Mouse (Mus musculus): ENCODE measurements around the gene Gm28035. TPM values are rescaled to one million over a fixed set of nuclear protein-coding genes. Genes with fewer than 3 reads are reported as not detected.

Gene Gm28035
- polyA plus RNA-seq, 1 experiment, result not detected

- H3K4me3 ChIP-seq (ENCODE audit: insufficient read depth, low read depth, low read length), result no peak overlapping the region
- peak overlapping the region; percentile 30; the same call in 1 of the 2 replicates for H3K27ac ChIP-seq (ENCODE audit: insufficient read depth, low read depth, low read length)
- no peak for TF ChIP-seq CTCF (IDR thresholded peaks at IDR 0.05; ENCODE audit: insufficient read depth, low read depth, low read length)
- TF ChIP-seq POLR2A (IDR thresholded peaks at IDR 0.05; ENCODE audit: insufficient read depth, low read depth, low read length), result no peak
- 20% methylated on average over 4 of the region's 4 CpGs for WGBS
- peaks cover 31% of the 10 kb centered on the region for H3K4me1 ChIP-seq (ENCODE audit: control insufficient read depth, insufficient read depth, low read length)
These were observed 22.6 kb downstream of the Gm28035 start for GRCm38 (mm10) chr2:30262840-30263441.

- TF ChIP-seq CTCF (IDR thresholded peaks at IDR 0.05; ENCODE audit: insufficient read depth, low read depth, low read length) (no peak), POLR2A (IDR thresholded peaks at IDR 0.05; ENCODE audit: insufficient read depth, low read depth, low read length) (no peak)
- H3K27ac ChIP-seq (ENCODE audit: insufficient read depth, low read depth, low read length), result 0 out of 2 replicates have a peak overlapping the region, but pooled peaks have one; percentile 1
- 86% methylated on average over 6 of the region's 6 CpGs for WGBS
- no peak overlapping the region for H3K4me3 ChIP-seq (ENCODE audit: insufficient read depth, low read depth, low read length)
- peaks cover 23% of the 10 kb centered on the region for H3K4me1 ChIP-seq (ENCODE audit: control insufficient read depth, insufficient read depth, low read length)
These were observed 23.4 kb downstream of the Gm28035 start for GRCm38 (mm10) chr2:30263811-30264210.

- TF ChIP-seq POLR2A (IDR thresholded peaks at IDR 0.05; ENCODE audit: insufficient read depth, low read depth, low read length) (no peak), CTCF (IDR thresholded peaks at IDR 0.05; ENCODE audit: insufficient read depth, low read depth, low read length) (no peak)
- H3K4me3 ChIP-seq (ENCODE audit: insufficient read depth, low read depth, low read length), result no peak overlapping the region
- WGBS, result 51% methylated on average over 7 of the region's 7 CpGs
- peaks cover 20% of the 10 kb centered on the region for H3K4me1 ChIP-seq (ENCODE audit: control insufficient read depth, insufficient read depth, low read length)
- peak overlapping the region; percentile 51 for H3K27ac ChIP-seq (ENCODE audit: insufficient read depth, low read depth, low read length)
These were observed 24.5 kb downstream of the Gm28035 start for GRCm38 (mm10) chr2:30264671-30265519.

DNA sequence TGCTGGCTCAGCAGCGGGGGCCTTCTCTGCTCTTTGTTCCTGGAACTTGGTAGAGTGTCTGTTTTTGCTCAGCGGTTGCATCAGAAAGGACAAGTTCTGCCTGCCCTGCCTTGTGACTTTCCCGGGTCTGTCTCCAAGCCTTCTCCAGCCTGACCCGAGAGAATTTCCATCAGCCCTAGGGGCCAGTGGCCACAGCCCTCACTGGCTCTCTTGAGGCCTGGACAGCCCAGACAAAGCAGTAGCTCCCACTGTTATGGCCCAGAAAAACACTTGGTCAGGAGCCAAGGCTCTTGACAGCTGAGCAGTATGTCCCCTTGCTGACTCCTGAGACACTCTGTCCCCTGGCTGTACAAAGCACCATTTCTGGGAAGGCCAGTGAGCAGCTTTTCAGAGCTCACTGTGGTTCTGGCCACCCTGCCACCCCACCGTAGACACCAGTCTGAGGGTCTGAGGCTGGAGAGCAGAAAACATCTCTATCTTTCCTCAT lies 25.4 kb downstream of the Gm28035 start, which contains the start of gene Phyhd1:
Gene Phyhd1, plus strand, starts transcription at position 437 of the 487 bp plus-strand sequence.
- TF ChIP-seq POLR2A (IDR thresholded peaks at IDR 0.05; ENCODE audit: insufficient read depth, low read depth, low read length) (no peak), CTCF (IDR thresholded peaks at IDR 0.05; ENCODE audit: insufficient read depth, low read depth, low read length) (no peak)
- Histone ChIP-seq H3K4me3 (ENCODE audit: insufficient read depth, low read depth, low read length) (no peak within 1 kb of the TSS), H3K27ac (ENCODE audit: insufficient read depth, low read depth, low read length) (peak within 1 kb of the TSS; percentile 84), H3K4me1 (ENCODE audit: control insufficient read depth, insufficient read depth, low read length) (peaks cover 20% of the 10 kb centered on the region)
- WGBS, result 33% methylated on average over 5 of the region's 5 CpGs

DNA sequence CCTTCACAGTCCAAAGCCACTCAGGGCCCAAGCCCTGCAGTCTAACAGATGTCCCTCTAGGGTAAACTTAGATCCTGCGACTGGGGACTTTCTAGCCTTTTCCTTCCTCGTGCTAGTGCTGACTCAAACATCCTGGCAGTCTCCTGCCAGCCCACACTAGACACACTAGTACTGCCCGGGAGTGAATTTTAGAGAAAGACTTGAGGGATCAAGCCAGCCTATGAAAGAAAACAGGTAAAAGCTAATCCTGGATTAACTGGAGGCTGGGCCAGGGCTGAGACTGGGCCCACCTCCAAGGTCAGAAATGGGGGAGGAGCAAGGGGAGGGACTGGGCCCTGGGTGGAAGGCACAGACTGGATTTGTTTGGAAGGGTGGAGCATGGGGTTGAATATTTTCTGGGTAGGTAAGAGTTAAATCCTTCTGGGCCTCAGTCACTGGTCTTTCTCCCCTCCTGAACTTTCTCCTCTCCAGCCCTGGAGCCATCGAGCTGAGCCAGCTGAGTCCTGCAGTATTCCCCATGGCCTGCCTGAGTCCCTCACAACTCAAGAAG lies 26.1 kb downstream of the Gm28035 start:
- Histone ChIP-seq H3K27ac (ENCODE audit: insufficient read depth, low read depth, low read length) (peak overlapping the region; percentile 84), H3K4me1 (ENCODE audit: control insufficient read depth, insufficient read depth, low read length) (peaks cover 20% of the 10 kb centered on the region), H3K4me3 (ENCODE audit: insufficient read depth, low read depth, low read length) (no peak overlapping the region)
- 12% methylated on average over 4 of the region's 4 CpGs for WGBS
- no peak for TF ChIP-seq POLR2A (IDR thresholded peaks at IDR 0.05; ENCODE audit: insufficient read depth, low read depth, low read length)
- no peak for TF ChIP-seq CTCF (IDR thresholded peaks at IDR 0.05; ENCODE audit: insufficient read depth, low read depth, low read length)

DNA sequence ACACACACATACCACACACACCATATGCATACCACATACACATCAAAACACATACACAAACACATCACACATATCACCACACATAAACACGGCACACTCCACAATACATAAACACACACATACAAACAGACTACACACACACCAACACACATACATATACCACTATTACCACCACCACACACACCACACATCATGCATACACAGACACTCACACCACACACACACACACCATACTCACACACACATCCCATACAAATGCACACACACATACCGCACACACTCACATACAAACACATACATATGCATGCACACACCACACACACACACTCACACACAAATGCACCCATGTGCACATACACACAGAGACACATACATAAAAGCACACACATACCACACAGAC lies 27.1 kb downstream of the Gm28035 start:
- 92% methylated on average over 2 of the region's 2 CpGs for WGBS
- Histone ChIP-seq H3K27ac (ENCODE audit: insufficient read depth, low read depth, low read length) (no peak overlapping the region), H3K4me3 (ENCODE audit: insufficient read depth, low read depth, low read length) (no peak overlapping the region), H3K4me1 (ENCODE audit: control insufficient read depth, insufficient read depth, low read length) (peaks cover 20% of the 10 kb centered on the region)
- TF ChIP-seq CTCF (IDR thresholded peaks at IDR 0.05; ENCODE audit: insufficient read depth, low read depth, low read length), result no peak
- TF ChIP-seq POLR2A (IDR thresholded peaks at IDR 0.05; ENCODE audit: insufficient read depth, low read depth, low read length), result no peak

DNA sequence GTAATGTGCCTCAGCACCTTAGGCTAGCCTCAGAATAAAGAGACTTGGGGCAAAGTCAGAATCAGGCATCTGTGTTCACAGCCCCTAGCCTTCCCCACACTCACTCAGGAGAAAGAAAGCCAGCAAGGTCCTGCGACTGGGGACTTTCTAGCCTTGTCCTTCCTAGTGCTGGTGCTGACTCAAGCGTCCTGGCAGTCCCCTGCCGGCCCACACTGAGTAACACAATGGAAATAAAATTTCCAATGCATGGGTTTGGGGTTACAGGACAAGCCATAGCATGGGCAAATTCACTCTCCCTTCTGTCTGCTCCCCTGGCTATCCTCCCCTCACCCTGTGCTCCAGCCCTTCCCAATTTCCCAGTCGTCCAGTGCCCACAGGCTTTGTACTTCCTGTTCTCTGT lies 28.0 kb downstream of the Gm28035 start:
- TF ChIP-seq CTCF (IDR thresholded peaks at IDR 0.05; ENCODE audit: insufficient read depth, low read depth, low read length) (no peak), POLR2A (IDR thresholded peaks at IDR 0.05; ENCODE audit: insufficient read depth, low read depth, low read length) (no peak)
- peaks cover 13% of the 10 kb centered on the region for H3K4me1 ChIP-seq (ENCODE audit: control insufficient read depth, insufficient read depth, low read length)
- 56% methylated on average over 4 of the region's 4 CpGs for WGBS
- no peak overlapping the region for H3K27ac ChIP-seq (ENCODE audit: insufficient read depth, low read depth, low read length)
- H3K4me3 ChIP-seq (ENCODE audit: insufficient read depth, low read depth, low read length), result no peak overlapping the region

- peaks cover 13% of the 10 kb centered on the region for H3K4me1 ChIP-seq (ENCODE audit: control insufficient read depth, insufficient read depth, low read length)
- TF ChIP-seq CTCF (IDR thresholded peaks at IDR 0.05; ENCODE audit: insufficient read depth, low read depth, low read length) (no peak), POLR2A (IDR thresholded peaks at IDR 0.05; ENCODE audit: insufficient read depth, low read depth, low read length) (no peak)
- H3K27ac ChIP-seq (ENCODE audit: insufficient read depth, low read depth, low read length), result 0 out of 2 replicates have a peak overlapping the region, but pooled peaks have one; percentile 8
- no peak overlapping the region for H3K4me3 ChIP-seq (ENCODE audit: insufficient read depth, low read depth, low read length)
- 82% methylated on average over 17 of the region's 17 CpGs for WGBS
These were observed 29.0 kb downstream of the Gm28035 start for GRCm38 (mm10) chr2:30269241-30269990.

Measured in olfactory bulb, adult 2 months (tissue).